Mouse (Mus musculus) ovary, adult 18-20 months (tissue): ENCODE measurements around the gene Taar4.

Experiments
- DNase-seq: peaks from one replicate; pipeline ENCODE4 v3.0.0; 2022; ENCODE audit warnings: low spot score, mixed read lengths

Taar4 gene

GRCm38 (mm10) chr10:24007034-24007433, 46.7 kb downstream of the Taar4 start:
- no peak for DNase-seq

- no peak for DNase-seq
These were observed 47.8 kb downstream of the Taar4 start for GRCm38 (mm10) chr10:24008143-24008542.
